Mouse (Mus musculus): Measurements from ENCODE around the gene Tmem212. TPM values are rescaled to one million over a fixed set of nuclear protein-coding genes. Genes with fewer than 3 reads are reported as not detected.

The Tmem212 gene
- polyA plus RNA-seq, 1 experiment from 2014 or later: not detected

GRCm38 (mm10) chr3:27932391-27932790, 36.2 kb upstream of the Tmem212 start:
- WGBS: 81% methylated on average over 5 of the region's 5 CpGs
- no peaks in the 10 kb centered on the region for H3K36me3 ChIP-seq (ENCODE audit: control insufficient read depth, insufficient read depth)
- no peak overlapping the region for H3K9ac ChIP-seq (ENCODE audit: low read length)
- no peak overlapping the region for H3K4me2 ChIP-seq (ENCODE audit: low read depth, low read length)
- H3K27me3 ChIP-seq (ENCODE audit: control insufficient read depth, insufficient read depth, low read length): no peaks in the 10 kb centered on the region
- H3K27ac ChIP-seq (ENCODE audit: low read length): no peak overlapping the region
- ATAC-seq (replicated peaks; ENCODE audit: extremely low read depth, insufficient read depth, low FRiP score): no peak
- 0 out of 2 replicates have a peak, but pooled peaks cover 2% of the 10 kb centered on the region for H3K9me3 ChIP-seq (replicated peaks; ENCODE audit: control insufficient read depth, low read length)
- no peaks in the 10 kb centered on the region for H3K4me1 ChIP-seq (ENCODE audit: control insufficient read depth, insufficient read depth, low read length)
- no peak overlapping the region for H3K4me3 ChIP-seq (ENCODE audit: low read length)

- no peak overlapping the region for H3K4me2 ChIP-seq (ENCODE audit: low read depth, low read length)
- no peaks in the 10 kb centered on the region for H3K27me3 ChIP-seq (ENCODE audit: control insufficient read depth, insufficient read depth, low read length)
- 84% methylated on average over 4 of the region's 4 CpGs for WGBS
Observed at GRCm38 (mm10) chr3:27929219-27929618, 33.1 kb upstream of the Tmem212 start.

GRCm38 (mm10) chr3:27924037-27924436, 27.9 kb upstream of the Tmem212 start:
- Histone ChIP-seq H3K4me2 (ENCODE audit: low read depth, low read length) (no peak overlapping the region), H3K9ac (ENCODE audit: low read length) (no peak overlapping the region), H3K9me3 (replicated peaks; ENCODE audit: control insufficient read depth, low read length) (no peaks in the 10 kb centered on the region; the same call in 1 of the 2 replicates), H3K36me3 (ENCODE audit: control insufficient read depth, insufficient read depth) (no peaks in the 10 kb centered on the region), H3K27me3 (ENCODE audit: control insufficient read depth, insufficient read depth, low read length) (no peaks in the 10 kb centered on the region), H3K27ac (ENCODE audit: low read length) (no peak overlapping the region), H3K4me1 (ENCODE audit: control insufficient read depth, insufficient read depth, low read length) (no peaks in the 10 kb centered on the region), H3K4me3 (ENCODE audit: low read length) (no peak overlapping the region)
- ATAC-seq (replicated peaks; ENCODE audit: extremely low read depth, insufficient read depth, low FRiP score): no peak
- 71% methylated on average over 3 of the region's 3 CpGs for WGBS

More at GRCm38 (mm10) chr3:27929219-27929618, 33.1 kb upstream of the Tmem212 start:
- H3K36me3 ChIP-seq (ENCODE audit: control insufficient read depth, insufficient read depth): no peaks in the 10 kb centered on the region
- ATAC-seq (replicated peaks; ENCODE audit: extremely low read depth, insufficient read depth, low FRiP score): no peak
- H3K4me3 ChIP-seq (ENCODE audit: low read length): no peak overlapping the region
- H3K9me3 ChIP-seq (replicated peaks; ENCODE audit: control insufficient read depth, low read length): 0 out of 2 replicates have a peak, but pooled peaks cover 2% of the 10 kb centered on the region
- no peak overlapping the region for H3K9ac ChIP-seq (ENCODE audit: low read length)
- H3K4me1 ChIP-seq (ENCODE audit: control insufficient read depth, insufficient read depth, low read length): no peaks in the 10 kb centered on the region
- no peak overlapping the region for H3K27ac ChIP-seq (ENCODE audit: low read length)

GRCm38 (mm10) chr3:27921268-27922020, 25.3 kb upstream of the Tmem212 start:
- no peak for ATAC-seq (replicated peaks; ENCODE audit: extremely low read depth, insufficient read depth, low FRiP score)
- no peaks in the 10 kb centered on the region for H3K4me1 ChIP-seq (ENCODE audit: control insufficient read depth, insufficient read depth, low read length)
- no peak overlapping the region for H3K4me2 ChIP-seq (ENCODE audit: low read depth, low read length)
- 89% methylated on average over 11 of the region's 11 CpGs for WGBS
- no peaks in the 10 kb centered on the region for H3K36me3 ChIP-seq (ENCODE audit: control insufficient read depth, insufficient read depth)
- H3K9me3 ChIP-seq (replicated peaks; ENCODE audit: control insufficient read depth, low read length): no peaks in the 10 kb centered on the region; the same call in 1 of the 2 replicates
- no peak overlapping the region for H3K27ac ChIP-seq (ENCODE audit: low read length)
- no peaks in the 10 kb centered on the region for H3K27me3 ChIP-seq (ENCODE audit: control insufficient read depth, insufficient read depth, low read length)
- H3K9ac ChIP-seq (ENCODE audit: low read length): no peak overlapping the region
- H3K4me3 ChIP-seq (ENCODE audit: low read length): no peak overlapping the region

GRCm38 (mm10) chr3:27918656-27919436, 22.7 kb upstream of the Tmem212 start:
- no peaks in the 10 kb centered on the region; the same call in 1 of the 2 replicates for H3K9me3 ChIP-seq (replicated peaks; ENCODE audit: control insufficient read depth, low read length)
- H3K4me1 ChIP-seq (ENCODE audit: control insufficient read depth, insufficient read depth, low read length): no peaks in the 10 kb centered on the region
- ATAC-seq (replicated peaks; ENCODE audit: extremely low read depth, insufficient read depth, low FRiP score): no peak
- H3K4me3 ChIP-seq (ENCODE audit: low read length): no peak overlapping the region
- no peak overlapping the region for H3K27ac ChIP-seq (ENCODE audit: low read length)
- WGBS: 83% methylated on average over 14 of the region's 14 CpGs
- H3K36me3 ChIP-seq (ENCODE audit: control insufficient read depth, insufficient read depth): no peaks in the 10 kb centered on the region
- H3K27me3 ChIP-seq (ENCODE audit: control insufficient read depth, insufficient read depth, low read length): no peaks in the 10 kb centered on the region
- H3K9ac ChIP-seq (ENCODE audit: low read length): no peak overlapping the region
- no peak overlapping the region for H3K4me2 ChIP-seq (ENCODE audit: low read depth, low read length)

GRCm38 (mm10) chr3:27909016-27909415, 12.8 kb upstream of the Tmem212 start:
- H3K27ac ChIP-seq (ENCODE audit: low read length): no peak overlapping the region
- WGBS: 90% methylated on average over 3 of the region's 3 CpGs
- no peak overlapping the region for H3K9ac ChIP-seq (ENCODE audit: low read length)
- H3K36me3 ChIP-seq (ENCODE audit: control insufficient read depth, insufficient read depth): no peaks in the 10 kb centered on the region
- peaks cover 11% of the 10 kb centered on the region for H3K4me1 ChIP-seq (ENCODE audit: control insufficient read depth, insufficient read depth, low read length)
- peaks cover 12% of the 10 kb centered on the region for H3K9me3 ChIP-seq (replicated peaks; ENCODE audit: control insufficient read depth, low read length)
- ATAC-seq (replicated peaks; ENCODE audit: extremely low read depth, insufficient read depth, low FRiP score): no peak
- no peaks in the 10 kb centered on the region for H3K27me3 ChIP-seq (ENCODE audit: control insufficient read depth, insufficient read depth, low read length)
- no peak overlapping the region for H3K4me2 ChIP-seq (ENCODE audit: low read depth, low read length)
- no peak overlapping the region for H3K4me3 ChIP-seq (ENCODE audit: low read length)

- H3K4me3 ChIP-seq (ENCODE audit: low read length): no peak overlapping the region
- no peak overlapping the region for H3K27ac ChIP-seq (ENCODE audit: low read length)
- WGBS: 92% methylated on average over 2 of the region's 2 CpGs
- peaks cover 12% of the 10 kb centered on the region for H3K9me3 ChIP-seq (replicated peaks; ENCODE audit: control insufficient read depth, low read length)
- H3K4me1 ChIP-seq (ENCODE audit: control insufficient read depth, insufficient read depth, low read length): peaks cover 11% of the 10 kb centered on the region
- H3K36me3 ChIP-seq (ENCODE audit: control insufficient read depth, insufficient read depth): no peaks in the 10 kb centered on the region
- ATAC-seq (replicated peaks; ENCODE audit: extremely low read depth, insufficient read depth, low FRiP score): no peak
- no peak overlapping the region for H3K9ac ChIP-seq (ENCODE audit: low read length)
- no peak overlapping the region for H3K4me2 ChIP-seq (ENCODE audit: low read depth, low read length)
- H3K27me3 ChIP-seq (ENCODE audit: control insufficient read depth, insufficient read depth, low read length): no peaks in the 10 kb centered on the region
Observed at GRCm38 (mm10) chr3:27908316-27908715, 12.1 kb upstream of the Tmem212 start.

GRCm38 (mm10) chr3:27907301-27907700, 11.1 kb upstream of the Tmem212 start:
- H3K4me2 ChIP-seq (ENCODE audit: low read depth, low read length): no peak overlapping the region
- peaks cover 12% of the 10 kb centered on the region for H3K9me3 ChIP-seq (replicated peaks; ENCODE audit: control insufficient read depth, low read length)
- H3K27ac ChIP-seq (ENCODE audit: low read length): no peak overlapping the region
- H3K9ac ChIP-seq (ENCODE audit: low read length): no peak overlapping the region
- H3K4me3 ChIP-seq (ENCODE audit: low read length): no peak overlapping the region
- H3K27me3 ChIP-seq (ENCODE audit: control insufficient read depth, insufficient read depth, low read length): no peaks in the 10 kb centered on the region
- WGBS: 46% methylated on average over 2 of the region's 2 CpGs
- no peak for ATAC-seq (replicated peaks; ENCODE audit: extremely low read depth, insufficient read depth, low FRiP score)
- H3K4me1 ChIP-seq (ENCODE audit: control insufficient read depth, insufficient read depth, low read length): peaks cover 11% of the 10 kb centered on the region
- no peaks in the 10 kb centered on the region for H3K36me3 ChIP-seq (ENCODE audit: control insufficient read depth, insufficient read depth)

GRCm38 (mm10) chr3:27906647-27907209, 10.6 kb upstream of the Tmem212 start:
- H3K4me3 ChIP-seq (ENCODE audit: low read length): no peak overlapping the region
- no peak for ATAC-seq (replicated peaks; ENCODE audit: extremely low read depth, insufficient read depth, low FRiP score)
- no peaks in the 10 kb centered on the region for H3K27me3 ChIP-seq (ENCODE audit: control insufficient read depth, insufficient read depth, low read length)
- 83% methylated on average over 7 of the region's 7 CpGs for WGBS
- no peak overlapping the region for H3K4me2 ChIP-seq (ENCODE audit: low read depth, low read length)
- H3K9ac ChIP-seq (ENCODE audit: low read length): no peak overlapping the region
- H3K27ac ChIP-seq (ENCODE audit: low read length): no peak overlapping the region
- H3K9me3 ChIP-seq (replicated peaks; ENCODE audit: control insufficient read depth, low read length): peaks cover 14% of the 10 kb centered on the region
- H3K36me3 ChIP-seq (ENCODE audit: control insufficient read depth, insufficient read depth): no peaks in the 10 kb centered on the region
- H3K4me1 ChIP-seq (ENCODE audit: control insufficient read depth, insufficient read depth, low read length): peaks cover 11% of the 10 kb centered on the region
